Mouse (Mus musculus) liver, embryonic 12.5 days (tissue): ENCODE measurements at regions not wholly inside any gene's neighbourhood (a gene's known extent, or its start where the extent isn't known, plus 50 kb on each side); places are given as distances from the start of the nearest gene placed in this dataset.

ENCODE experiments used
- ATAC-seq: fragments of 200-750 bp; cut with Nextera tagmentation; 2 replicates; pipeline ENCODE4 v1.8.0; 2017; ENCODE audit warnings: moderate number of reproducible peaks, mild to moderate bottlenecking, moderate library complexity
- H3K27ac ChIP-seq: fragments of 300-500 bp; sonication (generic); 2 replicates; pipeline ENCODE4 v1.5.1; 2016; ENCODE audit warnings: mild to moderate bottlenecking
- H3K27me3 ChIP-seq: fragments of 300-500 bp; sonication (generic); replicated peaks from 2 replicates; pipeline ENCODE4 v1.6.1; 2016; ENCODE audit warnings: mild to moderate bottlenecking, moderate library complexity
- H3K36me3 ChIP-seq: fragments of 300-500 bp; sonication (generic); 2 replicates; pipeline ENCODE4 v1.6.1; 2016; ENCODE audit warnings: mild to moderate bottlenecking, moderate library complexity
- H3K4me1 ChIP-seq: fragments of 300-500 bp; sonication (generic); 2 replicates; pipeline ENCODE4 v1.6.1; 2016
- H3K4me2 ChIP-seq: fragments of 300-500 bp; sonication (generic); 2 replicates; pipeline ENCODE4 v1.6.1; 2016; ENCODE audit warnings: mild to moderate bottlenecking, moderate library complexity
- H3K4me3 ChIP-seq: fragments of 300-500 bp; sonication (generic); 2 replicates; pipeline ENCODE4 v1.5.1; 2016; ENCODE audit warnings: mild to moderate bottlenecking, moderate library complexity
- H3K9ac ChIP-seq: fragments of 300-500 bp; sonication (generic); 2 replicates; pipeline ENCODE4 v1.6.1; 2016; ENCODE audit warnings: mild to moderate bottlenecking, moderate library complexity
- H3K9me3 ChIP-seq: fragments of 300-500 bp; sonication (generic); replicated peaks from 2 replicates; pipeline ENCODE4 v1.6.1; 2016; ENCODE audit warnings: mild to moderate bottlenecking, moderate library complexity
- WGBS: fragments of 180-500 bp; shearing (Covaris S2); methylation state at CpG from one replicate; pipeline ENCODE4 v1.1.7; 2016; ENCODE audit not compliant: insufficient replicate concordance; 5-methylcytosine and 5-hydroxymethylcytosine counted together

DNA sequence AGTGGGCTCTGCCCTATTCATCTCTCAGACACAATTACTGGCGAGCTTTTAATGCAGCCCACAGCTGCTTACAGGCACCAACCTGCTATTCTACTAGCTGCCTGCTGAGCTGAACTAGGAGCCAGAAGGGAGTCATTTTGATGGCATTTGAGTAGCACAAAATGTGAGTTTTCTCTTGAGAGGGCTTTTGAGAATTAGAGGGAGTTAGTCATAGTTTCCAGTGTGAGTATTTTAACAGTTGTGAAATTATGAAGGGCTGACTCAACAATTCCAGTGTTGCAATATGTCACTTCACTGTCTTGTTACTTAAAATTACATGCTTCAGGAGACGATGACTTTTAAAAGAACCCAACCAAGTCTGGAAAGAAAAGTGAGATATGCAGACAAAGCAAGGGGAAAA lies 54.4 kb upstream of the Ly86 start:
- Histone ChIP-seq H3K4me1 (no peaks in the 10 kb centered on the region), H3K27ac (no peak overlapping the region), H3K9me3 (no peaks in the 10 kb centered on the region), H3K4me2 (no peak overlapping the region), H3K27me3 (no peaks in the 10 kb centered on the region), H3K36me3 (no peaks in the 10 kb centered on the region), H3K4me3 (no peak overlapping the region), H3K9ac (no peak overlapping the region)
- ATAC-seq: no peak
- 57% methylated on average over 2 of the region's 2 CpGs for WGBS

DNA sequence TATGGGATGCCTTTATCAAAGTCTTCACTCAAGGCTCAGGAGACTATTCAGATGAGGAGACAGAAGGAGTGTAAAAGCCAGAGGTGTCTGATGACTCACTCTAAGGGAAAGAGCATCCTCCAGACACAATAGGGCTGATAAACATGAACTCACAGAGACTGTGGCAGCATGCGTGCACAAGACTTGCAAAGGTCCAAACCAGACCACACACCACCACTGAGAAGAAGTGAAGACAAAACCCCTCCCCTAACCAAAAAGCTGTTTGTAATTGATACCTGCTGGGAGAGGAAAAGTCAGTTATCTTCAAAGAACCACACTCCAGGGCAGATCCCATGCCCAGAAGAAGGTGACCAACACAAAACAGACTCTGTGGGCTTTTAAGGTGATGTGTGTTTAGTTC lies 56.0 kb upstream of the Ly86 start:
- no peaks in the 10 kb centered on the region for H3K36me3 ChIP-seq
- 14% methylated on average over 1 of the region's 1 CpGs for WGBS

DNA sequence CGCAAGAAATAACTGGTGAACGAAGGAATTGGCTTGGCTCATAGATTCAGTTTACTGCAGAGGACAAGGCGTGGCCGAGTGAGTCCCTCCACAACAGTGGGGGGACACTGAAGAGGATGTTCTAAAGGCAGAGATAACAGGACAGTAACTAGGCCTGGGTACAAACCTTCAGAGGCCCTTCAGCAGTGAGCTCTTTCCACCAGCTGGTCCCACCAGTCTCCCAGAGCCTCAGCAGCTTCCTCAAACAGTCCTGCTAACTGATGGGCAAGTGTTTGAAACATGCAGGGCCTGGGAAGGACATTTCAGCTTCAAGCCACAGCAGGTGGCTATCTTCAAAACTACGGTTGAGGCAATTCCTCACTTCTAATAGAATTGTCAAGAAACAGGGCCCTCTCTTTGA lies 62.5 kb upstream of the Ly86 start:
- H3K9ac ChIP-seq: no peak overlapping the region
- no peak overlapping the region for H3K27ac ChIP-seq
- H3K9me3 ChIP-seq: no peaks in the 10 kb centered on the region
- peaks cover 5% of the 10 kb centered on the region; the same call in 1 of the 2 replicates for H3K4me1 ChIP-seq
- H3K4me3 ChIP-seq: no peak overlapping the region
- H3K27me3 ChIP-seq: no peaks in the 10 kb centered on the region
- H3K36me3 ChIP-seq: no peaks in the 10 kb centered on the region
- WGBS: 25% methylated on average over 5 of the region's 5 CpGs
- no peak for ATAC-seq
- H3K4me2 ChIP-seq: no peak overlapping the region

More for the DNA sequence above, 56.0 kb upstream of the Ly86 start:
- 0 out of 2 replicates have a peak, but pooled peaks have one; percentile 37 for ATAC-seq
- Histone ChIP-seq H3K4me2 (no peak overlapping the region), H3K4me1 (no peaks in the 10 kb centered on the region), H3K9me3 (no peaks in the 10 kb centered on the region), H3K4me3 (no peak overlapping the region), H3K9ac (no peak overlapping the region), H3K27me3 (no peaks in the 10 kb centered on the region), H3K27ac (no peak overlapping the region)

DNA sequence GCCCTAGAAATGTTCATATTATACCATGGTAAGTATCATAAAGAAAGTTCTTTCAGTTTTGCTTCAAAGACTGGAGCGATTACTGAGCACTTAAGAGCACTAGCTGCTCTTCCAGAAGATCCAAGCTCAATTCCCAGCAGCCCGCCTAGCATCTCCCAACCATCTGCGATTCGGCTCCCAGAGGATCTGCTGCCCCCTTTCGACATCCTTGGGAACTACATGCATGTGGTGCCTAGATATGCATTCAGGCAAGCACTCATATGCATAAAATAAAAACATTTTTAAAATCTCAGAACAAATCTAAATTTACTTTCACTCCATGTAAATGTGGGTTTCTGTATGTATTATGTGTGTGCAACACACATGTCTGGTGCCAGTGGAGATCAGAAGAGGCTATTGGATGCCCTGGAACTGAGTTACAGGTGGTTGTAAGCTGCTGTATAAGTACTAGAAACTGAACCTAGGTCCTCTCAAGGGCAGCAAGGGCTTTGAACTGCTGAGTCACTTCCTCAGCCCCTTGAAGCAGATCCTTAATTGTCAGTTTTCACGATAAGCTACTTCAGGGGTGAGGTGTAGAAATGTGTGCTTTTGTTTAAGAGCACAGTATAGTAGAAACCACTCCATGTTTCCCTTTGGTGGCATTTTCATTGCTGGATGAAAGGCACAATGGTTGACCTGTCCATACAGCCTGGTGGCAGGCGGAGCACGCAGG lies 65.8 kb upstream of the Ly86 start:
- no peak overlapping the region for H3K4me2 ChIP-seq
- H3K27me3 ChIP-seq: no peaks in the 10 kb centered on the region
- no peak overlapping the region for H3K27ac ChIP-seq
- no peak overlapping the region for H3K4me3 ChIP-seq
- H3K36me3 ChIP-seq: no peaks in the 10 kb centered on the region
- no peak for ATAC-seq
- no peaks in the 10 kb centered on the region for H3K9me3 ChIP-seq
- peaks cover 5% of the 10 kb centered on the region; the same call in 1 of the 2 replicates for H3K4me1 ChIP-seq
- no peak overlapping the region for H3K9ac ChIP-seq
- 66% methylated on average over 8 of the region's 8 CpGs for WGBS

DNA sequence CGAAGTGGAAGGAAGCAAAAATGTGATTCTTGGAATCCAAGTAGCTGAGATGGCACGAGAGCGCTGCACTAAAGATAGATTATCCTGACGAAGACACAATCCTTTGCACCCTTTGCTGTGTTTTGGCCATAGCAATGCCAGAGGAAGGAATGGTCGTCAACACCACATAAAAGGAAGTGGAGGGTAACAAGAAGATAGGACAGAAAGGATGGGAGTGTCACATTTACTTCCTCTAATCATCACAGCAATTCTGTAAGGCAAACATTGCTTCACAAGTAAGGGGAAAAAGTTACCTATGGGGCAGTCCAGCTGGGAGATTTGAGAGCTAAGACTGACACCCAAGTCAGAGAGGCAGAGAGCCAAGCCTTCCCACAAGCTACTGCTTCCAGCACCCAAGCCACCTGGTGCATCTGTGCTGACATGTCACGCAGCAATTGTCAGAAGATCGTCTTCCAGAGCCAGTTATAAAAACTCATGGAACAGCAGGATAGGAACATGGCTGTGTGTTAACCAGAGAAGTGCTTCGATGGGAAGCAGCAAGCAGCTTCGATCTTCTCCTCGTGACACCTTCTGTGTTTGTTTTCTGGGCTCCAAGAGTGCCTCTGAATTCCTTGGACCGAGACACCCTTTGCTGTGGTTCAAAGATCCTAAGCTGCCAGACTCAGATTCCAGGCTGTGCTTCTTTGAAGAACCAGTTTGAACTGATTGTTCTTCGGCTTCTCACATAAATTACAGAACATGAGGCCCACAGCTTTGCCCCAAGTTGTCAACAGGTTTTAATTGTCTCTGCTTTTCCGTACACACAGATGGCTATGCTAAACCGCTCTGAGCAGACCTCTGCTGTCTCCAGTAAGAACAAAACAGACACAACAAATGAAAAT lies 95.2 kb upstream of the Ly86 start:
- Histone ChIP-seq H3K36me3 (no peaks in the 10 kb centered on the region), H3K27me3 (no peaks in the 10 kb centered on the region), H3K27ac (no peak overlapping the region), H3K4me3 (no peak overlapping the region), H3K9ac (no peak overlapping the region), H3K4me1 (no peaks in the 10 kb centered on the region), H3K4me2 (no peak overlapping the region), H3K9me3 (no peaks in the 10 kb centered on the region)
- ATAC-seq: no peak
- WGBS: 55% methylated on average over 14 of the region's 14 CpGs

DNA sequence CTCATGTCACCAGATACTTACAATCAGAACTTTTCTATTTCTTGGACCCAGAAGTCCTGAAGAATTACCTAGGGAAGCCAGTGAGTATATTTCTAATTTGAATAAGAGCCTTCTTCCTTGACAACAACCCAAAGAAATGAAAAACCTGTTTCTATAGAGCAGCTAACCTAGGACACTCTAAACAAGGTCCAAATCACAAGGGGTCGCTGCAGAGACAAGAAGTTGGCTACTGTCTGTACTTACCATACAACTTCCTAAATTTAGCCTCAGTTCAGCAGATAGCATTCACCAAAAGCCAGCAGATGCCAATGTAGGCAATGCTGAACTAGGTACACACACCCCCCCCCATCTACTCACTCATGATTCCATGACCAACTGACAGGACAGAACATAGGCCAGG lies 96.3 kb upstream of the Ly86 start:
- H3K4me1 ChIP-seq: no peaks in the 10 kb centered on the region
- no peaks in the 10 kb centered on the region for H3K36me3 ChIP-seq
- no peaks in the 10 kb centered on the region for H3K9me3 ChIP-seq
- H3K4me2 ChIP-seq: no peak overlapping the region
- H3K4me3 ChIP-seq: no peak overlapping the region
- WGBS: 54% methylated on average over 1 of the region's 1 CpGs
- no peak for ATAC-seq
- H3K27ac ChIP-seq: no peak overlapping the region
- no peaks in the 10 kb centered on the region for H3K27me3 ChIP-seq
- H3K9ac ChIP-seq: no peak overlapping the region

DNA sequence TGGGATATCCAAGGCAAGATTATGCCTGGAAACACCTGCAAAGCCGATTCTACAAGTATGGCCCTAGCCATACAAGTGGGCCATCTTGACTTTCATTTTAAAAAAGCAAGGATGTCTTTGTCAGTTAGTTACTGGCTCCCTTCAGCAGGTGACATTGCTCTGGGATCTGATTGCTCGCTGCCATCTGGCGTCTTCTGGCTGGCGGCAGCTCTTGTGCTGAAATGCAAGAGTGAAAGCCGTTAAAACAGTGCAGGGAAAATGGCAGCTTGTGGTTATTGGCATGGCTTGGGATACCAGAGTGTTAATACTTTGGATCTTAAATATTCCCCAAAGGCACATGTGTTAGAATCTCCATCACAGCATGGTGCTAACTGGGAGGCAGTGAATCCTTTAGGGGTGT lies 105.0 kb upstream of the Ly86 start:
- Histone ChIP-seq H3K4me2 (no peak overlapping the region), H3K36me3 (no peaks in the 10 kb centered on the region), H3K9me3 (no peaks in the 10 kb centered on the region), H3K4me1 (no peaks in the 10 kb centered on the region), H3K4me3 (no peak overlapping the region), H3K27me3 (no peaks in the 10 kb centered on the region), H3K27ac (no peak overlapping the region), H3K9ac (no peak overlapping the region)
- no peak for ATAC-seq
- WGBS: 69% methylated on average over 5 of the region's 5 CpGs

DNA sequence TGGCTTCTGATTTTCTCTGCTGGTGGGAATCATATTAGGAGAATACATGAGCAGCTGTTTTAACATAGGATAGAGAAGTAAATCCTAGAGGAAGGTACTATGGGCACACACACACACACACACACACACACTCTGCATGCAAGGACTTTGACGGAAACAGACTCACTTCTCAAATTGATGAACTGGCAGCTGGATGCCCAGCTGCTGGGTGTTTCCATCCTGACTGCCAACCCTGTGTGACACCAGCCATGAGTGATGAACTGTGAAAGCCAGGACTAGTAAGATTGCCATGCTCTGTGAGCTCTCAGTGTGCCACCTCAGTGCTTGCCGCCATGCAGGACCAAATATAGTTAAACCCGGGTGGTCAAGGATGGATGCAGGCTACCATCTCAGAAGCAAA lies 107.7 kb upstream of the Ly86 start:
- no peaks in the 10 kb centered on the region for H3K4me1 ChIP-seq
- no peaks in the 10 kb centered on the region for H3K36me3 ChIP-seq
- no peak overlapping the region for H3K9ac ChIP-seq
- H3K4me3 ChIP-seq: no peak overlapping the region
- H3K27ac ChIP-seq: no peak overlapping the region
- no peaks in the 10 kb centered on the region for H3K27me3 ChIP-seq
- H3K4me2 ChIP-seq: no peak overlapping the region
- WGBS: 77% methylated on average over 3 of the region's 3 CpGs
- no peaks in the 10 kb centered on the region for H3K9me3 ChIP-seq
- no peak for ATAC-seq

DNA sequence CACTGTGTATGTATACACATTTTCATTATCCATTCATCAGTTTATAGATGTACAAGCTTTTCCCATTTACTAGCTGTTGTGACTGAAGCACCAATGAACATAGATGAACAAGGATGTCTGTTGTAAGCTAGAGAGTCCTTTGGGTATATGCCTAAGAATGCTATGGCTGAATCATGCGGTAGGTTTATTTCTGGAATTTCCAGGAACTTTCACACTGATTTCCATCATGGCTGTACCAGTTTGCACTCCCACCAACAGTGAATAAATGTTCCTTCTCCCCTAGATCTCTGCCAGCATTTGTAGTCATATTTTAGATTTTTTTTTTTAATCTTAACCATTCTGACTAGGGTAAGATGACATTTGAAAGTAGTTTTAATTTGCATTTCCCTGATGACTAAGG lies 119.2 kb upstream of the Ly86 start:
- Histone ChIP-seq H3K4me2 (no peak overlapping the region), H3K9ac (no peak overlapping the region), H3K4me1 (no peaks in the 10 kb centered on the region), H3K4me3 (no peak overlapping the region), H3K27ac (no peak overlapping the region), H3K9me3 (no peaks in the 10 kb centered on the region), H3K27me3 (no peaks in the 10 kb centered on the region), H3K36me3 (no peaks in the 10 kb centered on the region)
- 76% methylated on average over 1 of the region's 1 CpGs for WGBS
- ATAC-seq: no peak

DNA sequence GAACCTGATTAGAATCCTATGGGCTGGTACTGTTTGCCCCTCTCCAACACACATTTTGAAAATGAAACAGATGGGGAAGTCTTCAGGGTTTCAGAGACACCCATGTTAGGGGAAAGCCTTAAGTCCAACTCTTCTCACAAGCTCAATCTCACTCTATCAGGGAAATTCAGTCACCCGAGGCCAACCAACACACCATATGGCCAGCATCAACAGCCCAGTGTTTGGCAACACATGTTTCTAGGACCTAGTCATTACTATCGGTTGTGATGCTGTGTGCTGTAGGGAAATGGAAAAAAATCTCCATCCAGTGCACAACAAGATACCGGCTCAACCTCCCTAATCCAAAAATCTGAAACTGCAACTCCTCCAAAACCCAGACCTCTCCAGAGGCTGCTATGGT lies 124.6 kb upstream of the Ly86 start:
- ATAC-seq: no peak
- 66% methylated on average over 3 of the region's 3 CpGs for WGBS

DNA sequence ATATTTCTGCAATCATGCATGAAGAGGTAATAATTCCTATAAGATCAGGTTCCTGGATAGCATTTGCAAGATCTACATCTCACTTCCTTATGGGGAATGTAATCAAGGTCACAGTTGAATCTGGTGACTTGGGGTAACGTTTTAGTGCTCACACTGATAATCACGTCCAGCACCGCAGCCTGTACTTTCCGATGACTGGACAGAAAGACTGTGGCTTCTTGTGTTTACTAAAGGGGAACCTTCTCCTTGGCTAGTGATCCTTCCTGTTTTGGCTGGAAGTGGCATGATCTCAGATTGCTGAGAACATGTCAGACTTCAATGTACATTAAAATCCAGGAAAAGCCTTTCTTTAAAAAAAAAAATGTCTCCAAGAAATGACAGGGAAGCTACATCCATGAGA lies 126.4 kb upstream of the Ly86 start:
- no peaks in the 10 kb centered on the region for H3K36me3 ChIP-seq
- H3K4me2 ChIP-seq: no peak overlapping the region
- H3K4me3 ChIP-seq: no peak overlapping the region
- no peaks in the 10 kb centered on the region for H3K4me1 ChIP-seq
- H3K9me3 ChIP-seq: no peaks in the 10 kb centered on the region
- no peak overlapping the region for H3K27ac ChIP-seq
- WGBS: 29% methylated on average over 4 of the region's 4 CpGs
- no peak overlapping the region for H3K9ac ChIP-seq
- no peak for ATAC-seq
- no peaks in the 10 kb centered on the region for H3K27me3 ChIP-seq

More for the DNA sequence above, 124.6 kb upstream of the Ly86 start:
- H3K4me1 ChIP-seq: no peaks in the 10 kb centered on the region
- no peak overlapping the region for H3K9ac ChIP-seq
- no peak overlapping the region for H3K4me2 ChIP-seq
- H3K27me3 ChIP-seq: no peaks in the 10 kb centered on the region
- no peaks in the 10 kb centered on the region for H3K9me3 ChIP-seq
- no peaks in the 10 kb centered on the region for H3K36me3 ChIP-seq
- no peak overlapping the region for H3K27ac ChIP-seq
- no peak overlapping the region for H3K4me3 ChIP-seq

DNA sequence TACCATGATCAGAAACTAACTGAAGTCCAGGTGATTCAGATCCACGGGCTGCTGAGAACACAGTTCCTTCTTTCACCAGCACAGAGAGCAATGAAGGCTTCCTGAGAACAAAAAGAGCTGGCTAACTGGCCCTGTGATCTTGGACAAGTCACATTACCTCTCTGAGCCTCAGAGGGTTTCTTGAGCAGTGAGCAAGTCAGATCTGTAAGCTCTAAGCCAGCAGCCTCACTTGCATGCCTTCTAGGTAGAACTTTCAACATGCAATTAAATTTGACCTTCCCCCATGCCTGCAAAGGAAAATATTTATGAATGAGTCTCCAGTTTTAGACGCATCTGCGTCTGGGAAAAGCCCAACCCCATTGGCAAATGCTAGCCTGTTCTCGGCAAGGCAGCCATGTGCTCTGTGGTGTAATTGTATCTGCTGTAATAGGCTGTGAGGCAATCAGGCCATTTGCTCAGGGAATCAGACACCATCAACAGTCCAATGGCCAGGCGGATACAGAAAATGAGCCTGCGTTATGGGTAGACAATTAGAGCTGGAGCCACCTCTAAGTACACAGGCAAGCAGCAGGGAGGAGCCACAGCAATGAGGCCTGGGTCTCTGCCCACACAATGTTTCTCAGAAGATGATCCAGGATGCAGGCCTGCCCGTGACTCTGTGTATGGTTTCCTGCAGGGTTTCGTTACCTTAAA lies 130.3 kb upstream of the Ly86 start:
- 69% methylated on average over 8 of the region's 8 CpGs for WGBS
- Histone ChIP-seq H3K9ac (no peak overlapping the region), H3K9me3 (no peaks in the 10 kb centered on the region), H3K27ac (no peak overlapping the region), H3K4me2 (no peak overlapping the region), H3K27me3 (no peaks in the 10 kb centered on the region), H3K4me3 (no peak overlapping the region), H3K4me1 (no peaks in the 10 kb centered on the region), H3K36me3 (no peaks in the 10 kb centered on the region)
- no peak for ATAC-seq
